Mouse (Mus musculus) forebrain, embryonic 13.5 days (tissue): ENCODE measurements at regions not wholly inside any gene's neighbourhood (a gene's known extent, or its start where the extent isn't known, plus 50 kb on each side); places are given as distances from the start of the nearest gene placed in this dataset.

Experiments
- ATAC-seq: fragments of 200-750 bp; cut with Nextera tagmentation; 2 replicates; pipeline ENCODE4 v1.8.0; 2017
- H3K27ac ChIP-seq: fragments of 300-500 bp; sonication (generic); 2 replicates; pipeline ENCODE4 v1.5.1; 2015; ENCODE audit warnings: inconsistent platforms, mild to moderate bottlenecking, moderate library complexity
- H3K27me3 ChIP-seq: fragments of 300-500 bp; sonication (generic); 2 replicates; pipeline ENCODE4 v1.6.1; 2015; ENCODE audit warnings: mild to moderate bottlenecking, inconsistent platforms
- H3K36me3 ChIP-seq: fragments of 300-500 bp; sonication (generic); 2 replicates; pipeline ENCODE4 v1.6.1; 2015; ENCODE audit warnings: mild to moderate bottlenecking, inconsistent platforms; ENCODE audit not compliant: poor library complexity, severe bottlenecking
- H3K4me1 ChIP-seq: fragments of 300-500 bp; sonication (generic); 2 replicates; pipeline ENCODE4 v1.6.1; 2015; ENCODE audit warnings: inconsistent platforms
- H3K4me2 ChIP-seq: fragments of 300-500 bp; sonication (generic); 2 replicates; pipeline ENCODE4 v1.6.1; 2015; ENCODE audit warnings: inconsistent platforms, mild to moderate bottlenecking, moderate library complexity
- H3K4me3 ChIP-seq: fragments of 300-500 bp; sonication (generic); 2 replicates; pipeline ENCODE4 v1.5.1; 2015; ENCODE audit warnings: mild to moderate bottlenecking, inconsistent platforms
- H3K9ac ChIP-seq: fragments of 300-500 bp; sonication (generic); 2 replicates; pipeline ENCODE4 v1.6.1; 2015; ENCODE audit warnings: mild to moderate bottlenecking, inconsistent platforms
- H3K9me3 ChIP-seq: fragments of 300-500 bp; sonication (generic); replicated peaks from 2 replicates; pipeline ENCODE4 v1.6.1; 2016; ENCODE audit warnings: inconsistent platforms
- WGBS: fragments of 180-500 bp; shearing (Covaris S2); methylation state at CpG from one replicate; pipeline ENCODE4 v1.1.7; 2015; 5-methylcytosine and 5-hydroxymethylcytosine counted together

DNA sequence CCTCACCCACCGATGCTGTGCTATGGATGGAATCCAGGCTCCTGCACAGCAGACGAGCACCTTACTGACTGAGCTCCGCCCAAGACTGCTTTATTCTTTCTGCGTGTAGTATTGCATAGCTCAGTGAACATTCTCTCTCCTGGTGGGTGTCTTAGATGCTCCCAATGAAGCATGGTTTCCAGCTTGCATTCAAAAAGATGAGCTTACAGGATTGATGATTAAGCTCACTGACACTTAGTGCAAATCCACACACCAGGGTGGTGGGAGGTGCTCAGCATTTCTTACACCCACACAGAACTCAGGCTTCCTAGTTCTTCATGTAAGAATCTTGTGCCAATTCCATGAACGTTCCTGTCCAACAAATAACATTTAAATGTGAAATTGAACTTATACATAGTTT, 106.8 kb downstream of the Zfp326 start:
- WGBS = 76% methylated on average over 5 of the region's 5 CpGs
- H3K4me1 ChIP-seq = no peaks in the 10 kb centered on the region
- no peak overlapping the region for H3K9ac ChIP-seq
- H3K4me2 ChIP-seq = no peak overlapping the region
- no peak for ATAC-seq
- no peak overlapping the region for H3K27ac ChIP-seq
- H3K27me3 ChIP-seq = no peaks in the 10 kb centered on the region
- H3K36me3 ChIP-seq = no peaks in the 10 kb centered on the region
- no peak overlapping the region for H3K4me3 ChIP-seq
- no peaks in the 10 kb centered on the region for H3K9me3 ChIP-seq

- no peak overlapping the region for H3K4me3 ChIP-seq
- 0 out of 2 replicates have a peak, but pooled peaks cover 14% of the 10 kb centered on the region for H3K27me3 ChIP-seq
- ATAC-seq = no peak
- H3K27ac ChIP-seq = no peak overlapping the region
- H3K9ac ChIP-seq = no peak overlapping the region
- H3K36me3 ChIP-seq = no peaks in the 10 kb centered on the region
- no peaks in the 10 kb centered on the region for H3K9me3 ChIP-seq
- 60% methylated on average over 5 of the region's 5 CpGs for WGBS
- H3K4me2 ChIP-seq = no peak overlapping the region
- H3K4me1 ChIP-seq = peaks cover 9% of the 10 kb centered on the region; the same call in 1 of the 2 replicates
Measured at GRCm38 (mm10) chr5:105976746-105977145, 100.4 kb downstream of the Zfp326 start.

- Histone ChIP-seq H3K27ac (no peak overlapping the region), H3K9ac (no peak overlapping the region), H3K4me3 (peak overlapping the region; percentile 28), H3K4me1 (peaks cover 9% of the 10 kb centered on the region; the same call in 1 of the 2 replicates), H3K4me2 (peak overlapping the region; percentile 57), H3K36me3 (no peaks in the 10 kb centered on the region), H3K27me3 (0 out of 2 replicates have a peak, but pooled peaks cover 14% of the 10 kb centered on the region), H3K9me3 (no peaks in the 10 kb centered on the region)
- WGBS = 30% methylated on average over 5 of the region's 5 CpGs
- ATAC-seq = no peak
Measured at GRCm38 (mm10) chr5:105976076-105976475, 99.7 kb downstream of the Zfp326 start.

DNA sequence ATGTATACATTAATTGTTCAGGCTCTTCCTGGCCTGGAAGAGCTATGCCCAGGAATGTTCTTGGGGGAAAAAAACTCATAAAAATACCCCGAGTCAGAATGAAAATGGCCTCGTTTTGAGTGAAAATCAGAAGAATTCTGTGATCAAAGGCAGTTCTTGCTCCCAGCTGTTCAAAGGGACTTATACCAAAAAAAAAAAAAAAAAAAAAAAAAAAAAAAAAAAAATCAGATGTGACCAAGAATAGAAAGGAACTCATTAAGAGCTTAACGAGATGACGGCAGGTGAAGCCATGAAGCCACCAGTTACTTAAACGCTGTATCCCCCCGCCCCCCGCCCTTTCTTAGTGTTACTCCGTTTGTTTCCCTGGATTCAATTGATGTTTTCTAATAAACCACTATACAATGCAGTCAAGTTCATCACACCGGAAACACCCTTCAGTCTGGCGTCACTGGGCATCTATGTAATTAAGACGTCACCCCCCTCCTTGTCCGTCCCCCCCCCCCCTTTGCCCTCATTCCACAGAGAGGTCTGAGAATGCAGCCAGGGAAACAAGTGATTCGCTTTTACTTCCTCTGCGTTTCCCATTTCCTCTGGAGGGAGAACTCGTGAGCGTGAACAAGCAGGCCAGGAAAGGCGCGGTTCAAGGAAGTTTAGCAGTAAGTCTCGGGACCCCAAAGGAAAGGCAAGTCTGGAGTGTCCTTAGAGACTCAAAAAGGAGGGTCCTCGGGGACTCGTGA, 99.1 kb downstream of the Zfp326 start:
- peaks cover 9% of the 10 kb centered on the region; the same call in 1 of the 2 replicates for H3K4me1 ChIP-seq
- 0 out of 2 replicates have a peak, but pooled peaks cover 14% of the 10 kb centered on the region for H3K27me3 ChIP-seq
- H3K27ac ChIP-seq = no peak overlapping the region
- H3K9me3 ChIP-seq = no peaks in the 10 kb centered on the region
- peak overlapping the region; percentile 57 for H3K4me2 ChIP-seq
- ATAC-seq = peak; percentile 36; the same call in 1 of the 2 replicates
- H3K4me3 ChIP-seq = peak overlapping the region; percentile 28
- WGBS = 13% methylated on average over 21 of the region's 21 CpGs
- H3K9ac ChIP-seq = no peak overlapping the region
- H3K36me3 ChIP-seq = no peaks in the 10 kb centered on the region

GRCm38 (mm10) chr5:105974576-105975177, 98.3 kb downstream of the Zfp326 start:
- Histone ChIP-seq H3K36me3 (no peaks in the 10 kb centered on the region), H3K9ac (no peak overlapping the region), H3K27me3 (0 out of 2 replicates have a peak, but pooled peaks cover 14% of the 10 kb centered on the region), H3K9me3 (no peaks in the 10 kb centered on the region), H3K4me3 (no peak overlapping the region), H3K4me1 (peaks cover 9% of the 10 kb centered on the region; the same call in 1 of the 2 replicates), H3K4me2 (no peak overlapping the region), H3K27ac (0 out of 2 replicates have a peak overlapping the region, but pooled peaks have one; percentile 19)
- WGBS = 47% methylated on average over 18 of the region's 18 CpGs
- ATAC-seq = peak; percentile 55; the same call in 1 of the 2 replicates
